Mouse (Mus musculus) MEL (cell line): Measurements from ENCODE around the gene Flna.

Experiments
- CHD2 ChIP-seq: IDR thresholded peaks from 2 replicates; pipeline ENCODE4 v1.6.1; 2011; ENCODE audit warnings: low read length, improper control_type of control experiment
- CTCF ChIP-seq, 3 experiments: IDR thresholded peaks in 2 of 3; conservative IDR thresholded peaks in 1 of 3; 2 replicates each; pipeline ENCODE4 v1.5.1; 2011 to 2012; ENCODE audit warnings: low read length in 3 of 3, low read depth in 2 of 3, mild to moderate bottlenecking in 2 of 3, improper control_type of control experiment in 1 of 3, inconsistent platforms in 1 of 3, mixed read lengths in 1 of 3, moderate library complexity in 1 of 3; ENCODE audit not compliant: control insufficient read depth in 1 of 3, insufficient read depth in 1 of 3, poor library complexity in 1 of 3, severe bottlenecking in 1 of 3
- ELF1 ChIP-seq: IDR thresholded peaks from 2 replicates; pipeline ENCODE4 v1.6.1; 2014; ENCODE audit warnings: low read depth, mild to moderate bottlenecking, inconsistent platforms, low read length, improper control_type of control experiment, moderate library complexity
- EP300 ChIP-seq, 2 experiments: IDR thresholded peaks; 2 replicates each; pipeline ENCODE4 v1.6.1; 2011; ENCODE audit warnings: improper control_type of control experiment in 2 of 2, low read length in 2 of 2, low read depth in 1 of 2, mild to moderate bottlenecking in 1 of 2
- GABPA ChIP-seq: IDR thresholded peaks from 2 replicates; pipeline ENCODE4 v1.6.1; 2012; ENCODE audit warnings: low read depth, mild to moderate bottlenecking, inconsistent platforms, low read length, improper control_type of control experiment, moderate library complexity
- GATA1 ChIP-seq: IDR thresholded peaks from 2 replicates; pipeline ENCODE4 v1.6.1; 2011; ENCODE audit warnings: low read depth, low read length, improper control_type of control experiment
- KAT2A ChIP-seq: conservative IDR thresholded peaks from 2 replicates; pipeline ENCODE4 v1.6.1; 2012; ENCODE audit warnings: low read depth, low read length, improper control_type of control experiment, inconsistent platforms
- MAFK ChIP-seq: IDR thresholded peaks from 2 replicates; pipeline ENCODE4 v1.6.1; 2011; ENCODE audit warnings: low read depth, mild to moderate bottlenecking, low read length, improper control_type of control experiment, borderline replicate concordance
- MAZ ChIP-seq: IDR thresholded peaks from 2 replicates; pipeline ENCODE4 v1.6.1; 2012; ENCODE audit warnings: low read depth, mild to moderate bottlenecking, inconsistent platforms, low read length, improper control_type of control experiment
- NRF1 ChIP-seq: IDR thresholded peaks from 2 replicates; pipeline ENCODE4 v1.6.1; 2014; ENCODE audit warnings: low read depth, mild to moderate bottlenecking, inconsistent platforms, low read length, improper control_type of control experiment, moderate library complexity; ENCODE audit not compliant: poor library complexity, insufficient read depth, severe bottlenecking
- POLR2A ChIP-seq, 2 experiments: IDR thresholded peaks; 2 replicates each; pipeline ENCODE4 v1.6.1; 2011 to 2012; ENCODE audit warnings: low read length in 2 of 2, mild to moderate bottlenecking in 2 of 2, control low read depth in 1 of 2, improper control_type of control experiment in 1 of 2, low read depth in 1 of 2, moderate library complexity in 1 of 2; ENCODE audit not compliant: control insufficient read depth in 1 of 2, insufficient read depth in 1 of 2, poor library complexity in 1 of 2
- ZC3H11A ChIP-seq: IDR thresholded peaks from 2 replicates; pipeline ENCODE4 v1.6.1; 2012; ENCODE audit warnings: low read depth, mild to moderate bottlenecking, inconsistent platforms, low read length, improper control_type of control experiment

DNA sequence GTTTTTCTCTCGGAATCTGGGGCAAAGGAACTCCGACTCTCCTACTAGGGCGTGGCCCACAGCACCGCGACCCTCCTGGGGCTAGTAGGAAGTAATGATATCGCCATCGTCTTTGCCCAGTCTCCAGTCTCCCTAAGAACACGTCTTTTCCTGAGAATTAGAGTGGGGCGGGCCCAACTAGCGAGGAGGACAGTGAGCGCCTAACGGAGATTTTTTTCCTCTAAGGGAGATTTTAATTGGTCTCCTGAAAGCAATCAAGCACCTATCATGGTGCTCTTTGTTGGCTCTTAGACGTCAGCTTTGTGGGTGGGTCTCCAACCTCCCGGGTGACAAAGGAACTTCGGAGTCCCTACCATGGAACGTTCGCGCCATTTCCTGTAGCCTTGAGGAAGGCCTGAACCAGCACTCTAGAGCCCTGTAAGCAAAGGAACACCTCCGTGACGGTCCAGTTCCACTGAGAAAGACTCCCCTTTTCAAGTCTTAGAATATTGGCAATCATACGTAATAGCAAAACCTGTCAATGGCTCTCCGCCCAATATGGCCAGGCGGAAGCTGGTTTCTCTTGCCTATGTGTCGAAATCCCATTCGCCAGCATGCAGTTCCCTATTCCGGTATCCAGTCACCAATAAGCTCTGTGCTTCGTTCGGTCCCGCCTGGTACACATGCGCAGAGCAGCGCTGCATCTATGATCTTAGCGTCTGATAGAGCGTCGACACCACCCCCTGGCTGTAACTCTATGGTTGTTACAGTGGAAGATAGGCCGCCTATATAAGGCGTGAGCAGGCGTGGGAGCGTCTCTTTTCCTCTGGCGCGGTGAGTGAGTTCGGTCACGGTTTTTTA, 20.7 kb upstream of the Flna start, which contains the start of gene Rpl10:
- TF ChIP-seq GABPA (no peak), EP300 (IDR thresholded peaks at IDR 0.05; ENCODE audit: low read depth in 1 of 2, low read length in 2 of 2) (peak in 1 of 2 experiments; percentile 21; a peak in 1 of 4 replicates), MAZ (no peak), MAFK (no peak), KAT2A (peak; percentile 78), CTCF (IDR thresholded peaks at IDR 0.05 in 2 of 3, conservative IDR thresholded peaks at IDR 0.05 in 1 of 3; ENCODE audit: control insufficient read depth in 1 of 3, insufficient read depth in 1 of 3, low read depth in 2 of 3, low read length in 3 of 3, poor library complexity in 1 of 3, severe bottlenecking in 1 of 3) (no peak), CHD2 (no peak), ZC3H11A (no peak), POLR2A (IDR thresholded peaks at IDR 0.05; ENCODE audit: control insufficient read depth in 1 of 2, insufficient read depth in 1 of 2, low read depth in 1 of 2, low read length in 2 of 2, poor library complexity in 1 of 2) (peak in 1 of 2 experiments; percentile 97), ELF1 (peak; percentile 93), GATA1 (peak; percentile 32; the same call in 1 of the 2 replicates), NRF1 (peak; percentile 95)
